Mouse (Mus musculus): ENCODE results near the gene Nhlrc1.

DNA sequence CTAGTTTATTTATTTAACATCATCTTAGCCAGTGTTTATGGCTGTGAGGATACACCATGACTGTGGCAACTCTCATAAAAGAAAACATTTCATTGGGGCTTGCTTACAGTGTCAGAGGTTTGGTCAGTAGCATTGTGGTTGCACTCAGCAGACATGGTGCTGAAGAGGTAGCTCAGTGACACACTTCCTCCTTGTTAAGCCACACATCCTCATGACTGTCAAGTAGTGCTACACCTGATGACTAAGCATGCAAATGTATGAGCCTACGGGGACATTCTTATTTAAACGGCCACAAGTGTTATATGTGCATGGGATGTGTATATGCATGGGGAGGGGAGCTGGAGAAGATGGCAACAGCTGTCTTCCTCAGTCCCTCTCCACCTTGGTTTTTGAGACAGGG is 30.8 kb downstream of the Nhlrc1 start:
- TF ChIP-seq CTCF (IDR thresholded peaks at IDR 0.05; ENCODE audit: extremely low read depth, insufficient read length, insufficient replicate concordance, low read depth, low read length) = no peak
- TF ChIP-seq POLR2A (IDR thresholded peaks at IDR 0.05; ENCODE audit: low read depth, low read length) = no peak
